8 mouse cellular contexts compared by ENCODE assay signal in the genomic region with DNA sequence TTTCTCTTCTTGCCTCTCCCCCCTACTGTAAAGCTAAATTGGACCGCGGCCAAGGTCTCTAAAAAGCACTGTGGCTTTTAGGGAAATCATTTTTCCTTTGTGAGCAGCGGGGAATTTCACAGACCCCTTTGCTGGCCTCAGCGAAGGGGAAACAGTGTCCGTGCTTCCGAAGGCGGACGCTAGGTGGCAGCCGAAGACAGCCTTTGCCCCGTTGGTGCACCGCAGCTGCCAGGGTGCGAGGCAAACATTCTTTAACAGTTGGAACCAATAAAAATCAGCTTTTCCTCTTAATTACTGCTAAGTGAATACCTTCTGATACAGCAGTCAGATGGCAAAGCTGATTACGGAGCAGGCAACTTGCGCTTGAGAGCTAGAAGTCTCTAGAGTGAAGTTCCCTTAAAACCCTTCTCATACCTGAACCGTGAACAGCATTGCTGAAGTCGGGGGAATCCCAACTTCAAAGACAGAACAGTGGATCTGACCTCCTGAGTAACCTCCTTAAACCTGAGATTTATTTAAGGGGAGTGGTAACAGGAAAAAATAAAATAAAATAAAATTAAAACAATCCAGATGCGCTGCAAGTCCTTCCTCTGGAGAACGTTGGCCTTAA.
DNase-seq lines count a peak whose midpoint lies in the region; ATAC-seq lines count a peak whose summit lies in the region.

No protein-coding gene starts in this region.

- H3K27ac ChIP-seq in midbrain, embryonic 13.5 days, result peak overlapping the region; percentile 52; the same call in 1 of the 2 replicates

- ATAC-seq in midbrain, embryonic 13.5 days, result peak; percentile 88

- peaks cover 43% of the 10 kb centered on the region for H3K27me3 ChIP-seq in midbrain, embryonic 13.5 days

- H3K9ac ChIP-seq in midbrain, embryonic 13.5 days (replicated peaks), result peak overlapping the region; percentile 61

- peak; percentile 5 to 46 for DNase-seq in spleen, postnatal 10 days (ENCODE audit: low spot score in 2 of 2)
- no peak for DNase-seq in spleen, postnatal 36 days (ENCODE audit: low spot score in 2 of 2)
- peak; percentile 95 to 96 for DNase-seq in cerebellum, postnatal 4 days (ENCODE audit: low spot score in 2 of 2)
- peak; percentile 46 for DNase-seq in gastrocnemius, postnatal 14 days
- DNase-seq in kidney, adult 11 months, result peak; percentile 13
- peak; percentile 52 to 71 for DNase-seq in left cerebral cortex, postnatal 36 days (ENCODE audit: low spot score in 2 of 2)
- DNase-seq in telencephalon, adult 2 months (ENCODE audit: low read depth, low spot score), result peak; percentile 5

- H3K4me2 ChIP-seq in midbrain, embryonic 13.5 days (replicated peaks), result peak overlapping the region; percentile 63

- H3K4me3 ChIP-seq in midbrain, embryonic 13.5 days (replicated peaks), result peak overlapping the region; percentile 35

- WGBS in midbrain, embryonic 13.5 days, result 12% methylated on average over 18 of the region's 18 CpGs

- H3K36me3 ChIP-seq in midbrain, embryonic 13.5 days, result no peaks in the 10 kb centered on the region

- H3K4me1 ChIP-seq in midbrain, embryonic 13.5 days (replicated peaks), result peaks cover 19% of the 10 kb centered on the region

- no peaks in the 10 kb centered on the region for H3K9me3 ChIP-seq in midbrain, embryonic 13.5 days

- intact Hi-C loops in gastrocnemius, postnatal 14 days (cut with DNase I; ENCODE audit: low total_unique reads), result no loop called here
- intact Hi-C loops in left cerebral cortex, postnatal 36 days (cut with DNase I), result loop anchor here (10.0 kb wide), 3 partner anchors 349 to 1659 kb away; no protein-coding TSS in a partner anchor

Comparison
In these comparisons a context has a peak if more than half of its experiments do, and no peak if none do; other contexts are left out.
1. DNase-seq: peak in spleen, postnatal 10 days (2 of 2), cerebellum, postnatal 4 days (2 of 2), gastrocnemius, postnatal 14 days (single experiment), kidney, adult 11 months (single experiment), left cerebral cortex, postnatal 36 days (2 of 2) and telencephalon, adult 2 months (single experiment); none in spleen, postnatal 36 days (0 of 2).